Mouse (Mus musculus): ENCODE measurements around the gene Icam1.

Gene Icam1

DNA sequence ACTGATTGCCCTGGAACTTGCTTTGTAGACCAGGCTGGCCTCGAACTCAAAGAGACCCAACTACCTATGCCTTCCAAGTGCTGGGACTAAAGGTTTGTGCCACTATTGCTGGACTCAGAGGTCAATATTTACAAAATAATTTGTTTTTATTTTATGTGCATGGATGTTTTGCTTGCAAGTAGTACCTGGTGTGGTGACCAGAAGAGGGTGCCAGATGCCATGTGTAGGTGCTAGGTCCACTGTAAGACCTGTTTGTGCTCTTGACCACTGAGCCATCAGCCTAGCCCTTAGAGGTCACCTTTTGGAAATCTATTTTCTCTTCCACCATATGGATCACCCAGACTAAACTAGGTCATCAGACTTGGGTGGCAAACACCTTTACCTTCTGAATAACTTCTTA is 6.9 kb downstream of the Icam1 start:
- 85% methylated on average over 1 of the region's 1 CpGs for WGBS

DNA sequence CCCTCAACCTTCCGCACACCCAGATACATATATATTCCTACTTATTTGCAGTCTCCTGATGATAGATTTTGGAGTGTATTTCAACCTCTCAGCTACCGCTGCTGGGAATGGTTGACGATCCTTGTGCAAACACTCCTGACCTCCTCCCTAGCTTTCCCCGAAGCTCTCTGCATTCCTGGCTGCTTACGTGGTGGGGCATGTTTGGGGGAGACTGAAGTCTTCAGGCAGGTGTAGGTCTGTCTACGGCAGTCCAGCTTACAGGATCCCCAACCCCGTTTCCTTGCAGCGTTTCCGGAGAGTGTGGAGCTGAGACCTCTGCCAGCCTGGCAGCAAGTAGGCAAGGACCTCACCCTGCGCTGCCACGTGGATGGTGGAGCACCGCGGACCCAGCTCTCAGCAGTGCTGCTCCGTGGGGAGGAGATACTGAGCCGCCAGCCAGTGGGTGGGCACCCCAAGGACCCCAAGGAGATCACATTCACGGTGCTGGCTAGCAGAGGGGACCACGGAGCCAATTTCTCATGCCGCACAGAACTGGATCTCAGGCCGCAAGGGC is 9.5 kb downstream of the Icam1 start:
- 82% methylated on average over 19 of the region's 19 CpGs for WGBS

DNA sequence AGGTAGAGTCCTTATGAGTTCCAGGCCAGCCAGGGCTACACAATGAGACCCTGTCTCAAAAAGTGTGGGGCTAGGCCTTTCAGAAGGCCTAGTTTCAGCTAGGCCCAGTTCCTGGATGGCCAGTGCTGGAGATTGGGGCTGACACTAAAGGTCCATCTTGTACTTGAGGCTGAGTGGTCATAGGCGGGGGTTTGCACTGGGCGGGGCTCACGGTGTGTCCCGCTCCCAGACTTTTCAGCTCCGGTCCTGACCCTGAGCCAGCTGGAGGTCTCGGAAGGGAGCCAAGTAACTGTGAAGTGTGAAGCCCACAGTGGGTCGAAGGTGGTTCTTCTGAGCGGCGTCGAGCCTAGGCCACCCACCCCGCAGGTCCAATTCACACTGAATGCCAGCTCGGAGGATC is 11.1 kb downstream of the Icam1 start:
- 82% methylated on average over 12 of the region's 12 CpGs for WGBS

DNA sequence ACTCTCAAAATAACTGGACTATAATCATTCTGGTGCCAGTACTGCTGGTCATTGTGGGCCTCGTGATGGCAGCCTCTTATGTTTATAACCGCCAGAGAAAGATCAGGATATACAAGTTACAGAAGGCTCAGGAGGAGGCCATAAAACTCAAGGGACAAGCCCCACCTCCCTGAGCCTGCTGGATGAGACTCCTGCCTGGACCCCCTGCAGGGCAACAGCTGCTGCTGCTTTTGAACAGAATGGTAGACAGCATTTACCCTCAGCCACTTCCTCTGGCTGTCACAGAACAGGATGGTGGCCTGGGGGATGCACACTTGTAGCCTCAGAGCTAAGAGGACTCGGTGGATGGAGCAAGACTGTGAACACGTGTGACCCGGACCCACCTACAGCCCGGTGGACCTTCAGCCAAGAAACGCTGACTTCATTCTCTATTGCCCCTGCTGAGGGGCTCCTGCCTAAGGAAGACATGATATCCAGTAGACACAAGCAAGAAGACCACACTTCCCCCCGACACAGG is 12.0 kb downstream of the Icam1 start:
- 66% methylated on average over 8 of the region's 8 CpGs for WGBS

DNA sequence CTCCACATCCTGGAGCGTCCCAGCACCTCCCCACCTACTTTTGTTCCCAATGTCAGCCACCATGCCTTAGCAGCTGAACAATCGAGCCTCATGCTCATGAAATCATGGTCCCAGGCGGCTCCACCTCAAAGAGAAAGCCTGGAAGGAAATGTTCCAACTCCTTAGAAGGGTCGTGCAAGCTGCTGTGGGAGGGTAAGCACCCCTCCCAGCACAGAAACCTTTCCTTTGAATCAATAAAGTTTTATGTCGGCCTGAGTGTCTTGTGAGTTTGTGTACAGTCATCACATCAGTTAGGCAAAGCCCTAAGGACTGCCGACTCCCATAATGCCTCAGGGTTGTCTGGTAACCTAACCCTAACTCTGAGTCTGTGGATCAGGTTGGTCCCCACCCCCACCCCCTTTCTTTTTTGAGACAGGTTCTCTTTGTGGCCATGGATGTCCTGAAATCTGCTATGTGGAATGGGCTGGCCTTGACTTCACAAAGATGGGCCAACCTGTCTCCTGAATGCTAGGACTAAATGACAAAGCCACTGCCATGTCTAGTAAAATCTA is 12.8 kb downstream of the Icam1 start:
- WGBS: 81% methylated on average over 6 of the region's 6 CpGs

DNA sequence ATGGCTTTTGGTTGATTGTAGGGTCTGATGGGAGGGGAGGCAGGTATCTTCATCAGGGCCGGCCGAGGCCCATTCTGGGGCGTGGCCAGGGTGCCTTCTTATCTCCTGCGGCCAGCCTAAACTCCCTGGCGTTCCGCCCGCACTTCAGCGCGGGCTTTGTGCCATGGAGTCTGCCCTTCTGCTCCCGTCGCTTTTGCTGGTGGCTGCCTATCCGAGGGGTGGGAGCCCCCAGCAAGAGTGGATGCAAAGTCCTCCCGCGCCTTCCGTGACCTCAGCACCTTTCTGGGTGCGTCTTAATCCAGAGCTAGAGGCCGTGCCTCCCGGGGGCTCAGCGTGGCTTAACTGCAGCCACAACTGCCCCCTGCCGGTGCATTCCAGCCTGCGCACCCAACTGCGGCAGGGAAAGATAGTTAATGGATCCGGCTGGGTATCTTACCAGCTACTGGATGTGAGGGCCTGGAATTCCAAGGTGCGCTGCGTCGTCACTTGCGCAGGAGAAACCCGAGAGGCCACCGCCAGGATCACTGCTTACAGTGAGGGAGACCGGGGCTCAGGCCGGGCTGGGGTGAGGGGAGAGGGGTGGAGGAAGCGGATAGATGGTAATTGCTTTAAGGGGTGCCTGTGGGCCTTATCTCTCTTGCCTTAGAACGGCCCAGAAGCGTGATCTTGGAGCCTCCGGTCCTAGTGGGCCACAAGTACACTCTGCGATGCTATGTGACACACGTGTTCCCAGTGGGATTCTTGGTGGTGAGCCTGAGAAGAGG is 13.7 kb downstream of the Icam1 start, which contains the start of gene Icam4:
Gene Icam4, plus strand, starts transcription at position 83 of the 764 bp plus-strand sequence.
- WGBS: 8% methylated on average over 37 of the region's 37 CpGs

DNA sequence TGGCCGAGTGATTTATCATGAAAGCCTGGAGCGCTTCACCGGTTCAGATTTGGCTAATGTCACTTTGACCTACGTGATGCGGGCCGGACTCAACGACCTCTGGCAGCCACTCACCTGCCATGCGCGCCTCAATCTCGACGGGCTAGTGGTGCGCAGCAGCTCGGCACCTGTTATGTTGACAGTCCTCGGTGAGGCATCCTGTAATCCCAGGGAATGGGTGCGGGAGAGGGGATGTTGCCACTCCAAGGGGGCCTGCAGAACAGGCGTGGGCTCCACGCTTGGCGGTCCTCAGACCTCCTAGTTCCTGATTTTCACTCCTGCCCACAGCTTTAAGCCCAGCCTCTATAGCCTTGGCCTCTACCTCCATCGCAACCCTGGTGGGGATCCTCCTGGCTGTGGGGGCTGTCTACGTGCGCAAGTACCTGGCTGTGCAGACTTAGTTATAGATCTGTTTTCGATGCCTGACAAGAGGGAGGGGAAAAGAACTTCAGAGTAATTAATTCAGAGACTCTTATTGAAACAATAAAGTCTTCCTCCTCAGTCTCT is 14.3 kb downstream of the Icam1 start:
- 29% methylated on average over 22 of the region's 22 CpGs for whole genome bisulfite sequencing

DNA sequence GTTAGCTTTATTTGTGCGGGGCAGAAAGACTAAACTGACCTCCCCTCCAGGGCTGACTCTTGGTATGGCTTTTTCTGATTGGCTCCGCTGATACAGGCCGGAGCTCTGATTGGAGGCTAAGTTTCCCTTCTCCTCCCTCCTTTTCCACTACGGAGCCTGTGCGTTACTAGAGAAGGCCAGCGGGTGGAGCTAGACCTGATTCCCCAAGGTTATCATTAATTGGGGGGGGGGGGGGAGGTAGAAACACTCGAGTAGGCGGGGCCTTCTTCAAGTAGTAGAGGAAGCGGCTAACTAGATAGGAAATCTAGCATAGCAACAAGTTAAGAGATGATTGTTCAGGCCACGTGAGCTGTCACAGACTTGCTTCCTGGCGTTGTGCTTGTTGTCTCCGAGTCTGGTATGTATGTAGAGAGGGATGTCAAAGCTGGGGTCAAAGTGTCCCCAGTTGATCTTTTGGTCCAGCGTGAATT is 15.0 kb downstream of the Icam1 start:
- WGBS: 1% methylated on average over 13 of the region's 13 CpGs

DNA sequence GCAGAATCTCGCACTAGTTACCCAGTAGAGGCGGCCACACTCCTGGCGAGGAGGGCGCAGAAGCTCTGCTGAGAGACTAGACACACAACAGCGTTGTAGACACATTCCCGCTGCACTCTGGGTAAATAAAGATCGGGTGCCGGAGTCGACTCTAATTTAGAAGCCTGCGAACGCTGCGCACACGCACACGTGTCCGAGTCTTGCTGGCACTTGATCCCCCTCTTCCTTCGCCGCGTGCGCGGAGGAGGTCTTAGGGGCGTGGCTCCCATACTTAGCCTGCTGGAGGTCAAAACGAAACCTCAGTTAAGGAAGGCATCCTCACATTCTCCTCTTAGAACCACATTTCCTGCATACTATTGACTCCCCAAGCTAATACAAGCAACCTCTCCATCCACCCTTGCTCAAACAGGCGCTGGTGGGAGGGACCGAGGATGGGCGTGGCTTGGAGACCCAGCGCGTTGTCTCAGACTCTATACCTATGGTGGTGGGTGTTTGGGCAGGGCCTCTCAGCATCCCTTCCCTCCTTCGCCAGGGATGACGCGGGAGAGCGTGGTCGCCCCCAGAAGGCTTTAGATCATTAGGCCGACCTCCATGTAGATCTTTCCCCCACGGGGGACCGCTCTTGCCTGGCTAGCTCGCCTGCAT is 15.6 kb downstream of the Icam1 start:
- WGBS: under 1% methylated on average over 36 of the region's 36 CpGs

DNA sequence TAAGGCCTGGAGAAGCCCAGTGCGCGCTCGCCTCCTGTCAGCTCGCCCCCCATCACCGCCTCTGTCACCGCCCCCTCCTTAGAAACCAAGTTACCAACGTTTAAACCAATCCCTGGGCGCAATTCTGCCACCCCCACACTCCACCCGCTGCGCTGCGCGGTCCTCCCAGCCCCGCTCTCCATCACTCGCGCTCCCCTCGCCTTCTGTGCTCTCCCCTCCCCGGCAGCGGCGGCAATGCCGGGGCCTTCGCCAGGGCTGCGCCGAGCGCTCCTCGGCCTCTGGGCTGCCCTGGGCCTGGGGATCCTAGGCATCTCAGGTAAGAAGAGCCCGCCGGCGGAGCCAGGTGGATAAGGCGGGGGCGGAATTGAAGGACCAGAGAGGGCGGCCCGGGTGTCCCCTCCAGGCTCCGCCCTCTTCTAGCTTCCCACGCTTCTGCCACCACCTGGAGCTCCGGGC is 16.1 kb downstream of the Icam1 start, which contains the start of gene Icam5:
Gene Icam5, plus strand, starts transcription at position 178 of the 456 bp plus-strand sequence.
- under 1% methylated on average over 34 of the region's 35 CpGs for WGBS

DNA sequence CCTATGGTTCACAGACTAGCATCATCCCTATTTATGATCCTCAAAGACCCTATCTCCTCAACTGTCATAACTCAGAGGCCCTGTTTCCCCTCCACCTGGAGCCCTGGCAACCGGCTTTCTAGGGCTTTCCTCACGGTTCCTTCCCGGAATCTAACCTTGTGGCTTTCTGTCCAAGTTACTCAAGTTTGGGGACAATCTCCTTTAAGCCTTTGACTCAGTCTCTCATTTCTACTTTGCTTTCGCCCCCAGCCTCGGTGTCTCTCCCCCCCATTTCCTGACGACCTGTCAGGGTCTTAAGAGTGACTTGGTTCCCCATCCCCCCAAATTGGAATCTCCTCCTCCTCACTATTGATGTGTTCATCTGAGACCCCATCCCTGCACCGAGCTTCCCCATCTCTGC is 16.7 kb downstream of the Icam1 start:
- 2% methylated on average over 7 of the region's 7 CpGs for WGBS

DNA sequence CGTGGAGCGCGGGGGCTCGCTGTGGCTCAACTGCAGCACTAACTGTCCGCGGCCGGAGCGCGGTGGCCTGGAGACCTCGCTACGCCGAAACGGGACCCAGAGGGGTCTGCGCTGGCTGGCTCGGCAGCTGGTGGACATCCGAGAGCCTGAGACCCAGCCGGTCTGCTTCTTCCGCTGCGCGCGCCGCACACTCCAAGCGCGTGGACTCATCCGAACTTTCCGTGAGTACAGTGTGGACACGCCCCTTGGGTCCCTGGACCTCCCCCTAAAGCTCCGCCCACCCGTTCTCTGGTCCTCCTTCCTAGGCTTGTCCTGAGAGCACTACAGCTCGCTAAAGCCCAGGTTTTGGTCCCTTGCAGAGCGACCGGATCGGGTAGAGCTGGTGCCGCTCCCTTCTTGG is 17.4 kb downstream of the Icam1 start:
- WGBS: under 1% methylated on average over 34 of the region's 34 CpGs

DNA sequence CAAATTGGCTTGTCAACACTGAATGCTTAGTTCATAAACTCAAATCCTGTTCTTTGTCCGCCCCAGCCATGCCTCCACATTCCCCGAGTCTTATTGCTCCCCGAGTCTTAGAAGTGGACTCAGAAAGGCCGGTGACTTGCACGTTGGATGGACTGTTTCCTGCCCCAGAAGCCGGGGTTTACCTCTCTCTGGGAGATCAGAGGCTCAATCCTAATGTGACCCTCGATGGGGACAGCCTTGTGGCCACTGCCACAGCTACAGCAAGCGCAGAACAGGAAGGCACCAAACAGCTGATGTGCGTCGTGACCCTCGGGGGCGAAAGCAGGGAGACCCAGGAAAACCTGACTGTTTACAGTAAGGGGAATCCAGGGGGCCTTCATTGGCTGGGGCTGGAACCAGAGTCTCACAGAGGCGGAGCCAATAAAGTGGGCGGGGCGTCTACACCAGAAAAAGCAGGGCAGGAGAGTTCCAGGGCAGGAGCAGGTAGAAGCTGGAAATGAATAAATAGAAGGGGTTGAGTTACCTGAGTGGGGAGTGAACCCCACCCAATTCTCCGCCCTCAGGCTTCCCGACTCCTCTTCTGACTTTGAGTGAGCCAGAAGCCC is 18.8 kb downstream of the Icam1 start:
- WGBS: 36% methylated on average over 17 of the region's 17 CpGs

DNA sequence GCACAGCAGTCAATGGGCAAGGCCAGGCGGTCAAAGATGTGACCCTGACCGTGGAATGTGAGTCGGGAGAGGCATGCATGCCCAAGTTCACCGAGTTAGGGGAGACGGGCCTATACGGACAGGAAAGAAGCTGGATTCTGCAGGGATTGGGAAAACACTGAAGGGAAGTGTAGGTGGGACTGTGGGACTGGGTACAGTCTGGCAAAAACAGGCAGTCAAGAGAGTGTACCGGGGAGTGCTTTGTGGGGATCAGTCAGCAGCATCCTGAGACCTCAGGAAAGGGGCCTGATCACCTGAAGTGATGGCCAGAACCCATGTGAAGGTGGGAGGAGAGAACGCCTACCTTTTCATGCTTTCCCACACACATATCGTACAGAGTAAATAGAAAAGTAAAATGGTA is 19.8 kb downstream of the Icam1 start:
- WGBS: 29% methylated on average over 9 of the region's 9 CpGs

DNA sequence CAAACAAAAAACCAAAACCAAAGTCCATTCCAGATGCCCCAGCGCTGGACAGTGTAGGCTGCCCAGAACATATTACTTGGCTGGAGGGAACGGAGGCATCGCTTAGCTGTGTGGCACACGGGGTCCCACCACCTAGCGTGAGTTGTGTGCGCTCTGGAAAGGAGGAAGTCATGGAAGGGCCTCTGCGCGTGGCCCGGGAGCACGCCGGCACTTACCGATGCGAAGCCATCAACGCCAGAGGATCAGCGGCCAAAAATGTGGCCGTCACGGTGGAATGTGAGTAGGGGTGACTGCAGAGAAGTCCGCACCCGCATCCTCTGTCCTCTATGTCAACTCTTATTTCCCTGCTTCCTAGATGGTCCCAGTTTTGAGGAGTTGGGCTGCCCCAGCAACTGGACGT is 20.4 kb downstream of the Icam1 start:
- 33% methylated on average over 20 of the region's 20 CpGs for WGBS

DNA sequence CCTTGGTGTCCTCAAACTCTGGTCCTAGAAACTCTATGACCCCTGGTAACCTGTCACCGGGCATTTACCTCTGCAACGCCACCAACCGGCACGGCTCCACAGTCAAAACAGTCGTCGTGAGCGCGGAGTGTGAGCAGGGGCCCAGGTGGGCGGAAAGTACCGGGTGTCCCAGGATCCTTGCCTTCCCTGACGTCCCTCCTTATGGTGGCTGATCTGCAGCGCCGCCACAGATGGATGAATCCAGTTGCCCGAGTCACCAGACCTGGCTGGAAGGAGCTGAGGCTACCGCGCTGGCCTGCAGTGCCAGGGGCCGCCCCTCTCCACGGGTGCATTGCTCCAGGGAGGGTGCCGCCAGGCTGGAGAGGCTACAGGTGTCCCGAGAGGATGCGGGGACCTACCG is 20.9 kb downstream of the Icam1 start:
- 10% methylated on average over 22 of the region's 22 CpGs for WGBS

DNA sequence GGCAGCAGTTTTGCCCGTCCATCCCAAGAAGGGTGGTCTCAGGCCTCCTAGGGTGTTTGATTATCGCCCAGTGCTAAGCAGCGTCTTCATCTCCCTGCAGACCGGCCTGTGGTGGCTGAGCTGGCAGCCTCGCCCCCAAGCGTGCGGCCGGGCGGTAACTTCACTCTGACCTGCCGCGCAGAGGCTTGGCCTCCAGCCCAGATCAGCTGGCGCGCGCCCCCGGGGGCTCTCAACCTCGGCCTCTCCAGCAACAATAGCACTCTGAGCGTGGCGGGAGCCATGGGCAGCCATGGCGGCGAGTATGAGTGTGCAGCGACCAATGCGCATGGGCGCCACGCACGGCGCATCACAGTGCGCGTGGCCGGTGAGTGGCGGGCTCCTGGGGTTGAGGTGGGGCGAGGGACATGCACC is 21.7 kb downstream of the Icam1 start:
- 6% methylated on average over 31 of the region's 31 CpGs for WGBS

DNA sequence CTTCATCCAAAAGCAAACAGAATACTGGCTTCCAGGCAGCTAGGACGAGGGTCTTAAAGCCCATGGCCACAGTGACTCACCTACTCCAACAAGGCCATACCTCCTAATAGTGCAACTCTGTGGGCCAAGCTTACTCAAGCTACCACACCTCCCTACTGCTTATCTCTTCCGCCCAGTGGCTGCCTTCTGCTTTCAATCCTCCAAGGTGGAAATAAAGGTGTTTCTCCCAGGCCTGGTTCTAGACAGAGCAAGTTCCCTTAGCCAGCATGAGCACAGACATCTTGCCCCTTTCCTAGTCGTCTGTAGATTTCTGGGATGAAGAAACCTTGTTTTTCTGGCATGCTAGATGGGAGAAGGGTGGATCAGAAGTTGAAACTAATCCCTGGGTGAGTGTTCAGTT is 24.0 kb downstream of the Icam1 start:
- WGBS: 66% methylated on average over 3 of the region's 3 CpGs

DNA sequence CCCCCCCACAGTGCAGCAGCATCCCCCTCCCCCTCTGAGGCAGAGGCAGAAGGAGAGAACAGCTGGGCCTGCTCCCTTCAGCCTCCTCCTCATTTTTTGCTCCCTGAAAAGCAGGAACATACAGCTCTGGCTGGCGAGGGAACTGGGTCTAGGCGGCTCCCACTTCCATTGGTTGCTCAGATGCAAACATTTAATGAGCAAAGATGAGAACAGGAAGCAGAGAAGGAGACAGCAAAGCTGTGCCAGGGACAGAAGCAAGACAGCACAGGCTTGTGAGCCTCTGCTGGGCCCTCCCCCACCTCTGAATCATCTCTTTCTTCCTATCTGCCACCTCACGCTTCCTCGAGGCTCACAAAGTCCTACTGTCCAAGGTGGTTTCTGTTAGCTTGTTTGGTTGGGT is 25.5 kb downstream of the Icam1 start:
- WGBS: 13% methylated on average over 4 of the region's 4 CpGs

DNA sequence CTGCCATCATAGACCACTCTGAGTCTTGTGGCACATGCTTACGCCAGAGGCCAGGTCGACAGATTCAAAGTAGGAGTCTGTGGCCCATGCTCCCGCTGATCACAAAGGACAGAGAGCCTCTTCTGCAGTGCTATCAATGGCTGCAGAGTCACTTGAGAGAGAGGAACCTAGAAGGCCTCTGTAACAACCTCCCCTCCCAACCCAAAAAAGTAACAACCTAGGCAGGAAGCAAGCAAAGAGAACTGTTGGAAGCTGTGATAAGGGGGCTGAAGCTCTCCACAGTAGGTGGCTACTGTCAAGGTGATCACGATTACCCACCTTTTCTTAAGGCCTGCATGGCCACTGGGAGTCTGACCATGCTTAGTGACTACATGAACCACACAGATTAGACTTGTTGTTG is 27.8 kb downstream of the Icam1 start:
- WGBS: 88% methylated on average over 4 of the region's 4 CpGs

DNA sequence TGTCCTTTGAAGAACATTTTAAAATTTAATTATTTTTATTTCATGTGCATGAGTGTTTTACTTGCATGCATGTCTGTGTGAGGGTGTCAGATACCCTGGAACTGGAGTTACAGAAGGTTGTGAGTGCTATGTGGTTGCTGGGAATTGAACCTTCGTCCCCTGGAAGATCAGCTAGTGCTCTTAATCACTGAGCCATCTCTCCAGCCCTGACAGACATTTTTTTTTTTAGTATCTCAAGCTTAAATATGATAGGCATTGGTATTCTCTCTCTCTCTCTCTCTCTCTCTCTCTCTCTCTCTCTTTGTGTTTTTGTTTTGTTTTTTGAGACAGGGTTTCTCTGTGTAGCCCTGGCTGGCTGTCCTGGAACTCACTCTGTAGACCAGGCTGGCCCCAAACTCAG is 29.0 kb downstream of the Icam1 start:
- 61% methylated on average over 1 of the region's 1 CpGs for WGBS

DNA sequence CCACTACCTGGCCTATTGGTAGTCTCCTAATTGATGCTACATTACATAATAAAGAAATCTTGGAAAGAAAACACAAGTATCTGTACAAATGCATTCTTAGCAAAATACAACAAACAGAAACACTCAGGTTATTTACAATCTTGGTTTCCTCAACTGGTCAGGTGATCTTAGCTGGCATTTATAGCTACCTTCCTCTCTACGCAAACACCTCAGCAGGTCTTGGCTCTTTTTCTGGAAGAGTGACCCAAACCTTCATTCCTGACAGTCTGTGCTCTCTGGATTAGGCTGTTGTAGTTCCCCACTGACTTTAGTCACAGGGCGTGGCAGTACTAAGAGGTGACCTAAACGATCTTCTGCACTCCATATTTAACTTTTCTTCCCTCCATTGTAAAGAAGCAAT is 29.4 kb downstream of the Icam1 start:
- 63% methylated on average over 3 of the region's 3 CpGs for WGBS
